In genomic region chr14:50895985-50896746, GRCm38 (mm10) we compare ENCODE assay signal across 8 mouse cellular contexts. TPM values are rescaled to one million over a fixed set of nuclear protein-coding genes. Genes with fewer than 3 reads are reported as not detected.
A peak's percentile ranks its signal among the peaks of the same experiment; 100 is the strongest.
DNase-seq lines count a peak whose midpoint lies in the region; ATAC-seq and TF ChIP-seq lines count a peak whose summit lies in the region.

No protein-coding gene starts in this region.

- no peaks in the 10 kb centered on the region for H3K36me3 ChIP-seq in spleen, adult 2 months (ENCODE audit: control insufficient read depth, insufficient read depth, low read length)
- no peaks in the 10 kb centered on the region for H3K36me3 ChIP-seq in heart, embryonic 14.5 days (ENCODE audit: control insufficient read depth, insufficient read depth, low read length)
- H3K36me3 ChIP-seq in liver, embryonic 13.5 days = no peaks in the 10 kb centered on the region

- peak overlapping the region; percentile 92 for H3K4me2 ChIP-seq in heart, embryonic 14.5 days (ENCODE audit: low read length)
- peak overlapping the region; percentile 64 for H3K4me2 ChIP-seq in liver, embryonic 13.5 days

- WGBS in spleen, adult 2 months = 63% methylated on average over 19 of the region's 19 CpGs
- 14% methylated on average over 19 of the region's 19 CpGs for WGBS in heart, embryonic 14.5 days
- 20% methylated on average over 19 of the region's 19 CpGs for WGBS in liver, embryonic 13.5 days (ENCODE audit: insufficient replicate concordance)

- H3K4me1 ChIP-seq in spleen, adult 2 months (ENCODE audit: control insufficient read depth, insufficient read depth, insufficient read length) = no peaks in the 10 kb centered on the region
- H3K4me1 ChIP-seq in embryonic fibroblast, embryonic 13.5 days (ENCODE audit: control insufficient read depth, insufficient read depth, low read length) = peaks cover 11% of the 10 kb centered on the region
- H3K4me1 ChIP-seq in heart, embryonic 14.5 days (ENCODE audit: control insufficient read depth in 2 of 2, insufficient read depth in 2 of 2, low read length in 2 of 2) = peaks cover 9 to 11% of the 10 kb centered on the region in 2 experiments; a peak in 3 of 4 replicates
- H3K4me1 ChIP-seq in liver, embryonic 13.5 days (replicated peaks) = peaks cover 8% of the 10 kb centered on the region

- H3K4me3 ChIP-seq in spleen, adult 2 months (ENCODE audit: extremely low read depth, insufficient read depth, insufficient read length) = no peak overlapping the region
- H3K4me3 ChIP-seq in embryonic fibroblast, embryonic 13.5 days (ENCODE audit: insufficient read depth, low read length) = no peak overlapping the region
- peak overlapping the region; percentile 44 to 45 for H3K4me3 ChIP-seq in heart, embryonic 14.5 days (ENCODE audit: control insufficient read depth in 1 of 2, insufficient read depth in 1 of 2, low read depth in 1 of 2, low read length in 2 of 2)
- H3K4me3 ChIP-seq in liver, embryonic 13.5 days (replicated peaks) = peak overlapping the region; percentile 45

- H3K27ac ChIP-seq in spleen, adult 2 months (ENCODE audit: insufficient read depth, low read length) = peak overlapping the region; percentile 17
- peak overlapping the region; percentile 87 for H3K27ac ChIP-seq in embryonic fibroblast, embryonic 13.5 days (ENCODE audit: insufficient read depth, low read length)
- H3K27ac ChIP-seq in heart, embryonic 14.5 days (replicated peaks in 1 of 2; ENCODE audit: control insufficient read depth in 1 of 2, insufficient read depth in 1 of 2, low read depth in 2 of 2, low read length in 2 of 2) = no peak overlapping the region
- no peak overlapping the region for H3K27ac ChIP-seq in liver, embryonic 13.5 days

- no peak for DNase-seq in spleen, adult 2 months (ENCODE audit: low read depth in 1 of 2, low spot score in 2 of 2)
- DNase-seq in spleen, postnatal 14 days (ENCODE audit: low spot score in 2 of 2) = no peak
- DNase-seq in kidney, postnatal 10 days = peak; percentile 60
- no peak for DNase-seq in liver, embryonic 13.5 days
- DNase-seq in yolk sac, embryonic 10.5 days (ENCODE audit: low spot score) = peak; percentile 76

- no peak; the same call in 1 of the 2 replicates for ATAC-seq in heart, embryonic 14.5 days (ENCODE audit: insufficient number of reproducible peaks, insufficient read depth, low FRiP score, low read depth)
- ATAC-seq in liver, embryonic 13.5 days (ENCODE audit: low read depth) = peak; percentile 57
- ATAC-seq in monocyte, adult 5-6 weeks (replicated peaks; ENCODE audit: insufficient number of reproducible peaks, low FRiP score, low TSS enrichment, poor library complexity, severe bottlenecking) = 0 out of 2 replicates have a peak, but pooled peaks have one; percentile 54

- no peak for TF ChIP-seq CTCF in spleen, adult 2 months (IDR thresholded peaks at IDR 0.05; ENCODE audit: extremely low read depth, insufficient read depth, insufficient read length, insufficient replicate concordance)
- no peak for TF ChIP-seq CTCF in embryonic fibroblast, embryonic 13.5 days (IDR thresholded peaks at IDR 0.05; ENCODE audit: borderline replicate concordance, insufficient read depth, low read length)

- no peaks in the 10 kb centered on the region for H3K27me3 ChIP-seq in spleen, adult 2 months (ENCODE audit: control insufficient read depth, insufficient read depth, low read length)
- peaks cover 11% of the 10 kb centered on the region for H3K27me3 ChIP-seq in heart, embryonic 14.5 days (ENCODE audit: control insufficient read depth, insufficient read depth, low read length)
- peaks cover 20% of the 10 kb centered on the region for H3K27me3 ChIP-seq in liver, embryonic 13.5 days

- no peaks in the 10 kb centered on the region for H3K9me3 ChIP-seq in heart, embryonic 14.5 days (ENCODE audit: control insufficient read depth, low read length)
- H3K9me3 ChIP-seq in liver, embryonic 13.5 days (replicated peaks) = no peaks in the 10 kb centered on the region

- TF ChIP-seq POLR2A in spleen, adult 2 months (IDR thresholded peaks at IDR 0.05; ENCODE audit: low read depth, low read length) = no peak
- TF ChIP-seq POLR2A in embryonic fibroblast, embryonic 13.5 days (IDR thresholded peaks at IDR 0.05; ENCODE audit: low read depth, low read length) = no peak; the same call in none of the 2 replicates

- H3K9ac ChIP-seq in heart, embryonic 14.5 days (ENCODE audit: low read length) = peak overlapping the region; percentile 58
- H3K9ac ChIP-seq in liver, embryonic 13.5 days = peak overlapping the region; percentile 49

RNA-seq across cellular contexts. Expression of gene Klhl33, which starts 1.1 kb away (rescaled TPM):
- 0.09 and 0.18 TPM in 2 replicates for polyA plus RNA-seq in spleen, adult 2 months (2012; rRNA removed)
- polyA plus RNA-seq in embryonic fibroblast, embryonic 13.5 days (2011; ENCODE audit: insufficient read length, low read depth, missing spikeins) = 0.47 and 0.65 TPM in 2 replicates
- polyA plus RNA-seq in heart, embryonic 14.5 days (2014; fragmentation: Nextera tagmentation; extraction: Ambion mirVana) = 0.11 and 0.26 TPM in 2 replicates
- 0.15 and 0.22 TPM in 2 replicates for polyA plus RNA-seq in liver, embryonic 13.5 days (2015; fragmentation: Nextera tagmentation; extraction: Ambion mirVana)
- total RNA-seq in monocyte, adult 5-6 weeks (2017) = not detected in 3 replicates

RNA-seq across cellular contexts. Expression of gene Tep1, which starts 25.8 kb away (rescaled TPM):
- 37.8 and 38.4 TPM in 2 replicates for polyA plus RNA-seq in spleen, adult 2 months (2012; rRNA removed)
- polyA plus RNA-seq in embryonic fibroblast, embryonic 13.5 days (2011; ENCODE audit: insufficient read length, low read depth, missing spikeins) = 26.1 and 30.5 TPM in 2 replicates
- 6.6 and 8.3 TPM in 2 replicates for polyA plus RNA-seq in heart, embryonic 14.5 days (2014; fragmentation: Nextera tagmentation; extraction: Ambion mirVana)
- 2.2 and 2.5 TPM in 2 replicates for polyA plus RNA-seq in liver, embryonic 13.5 days (2015; fragmentation: Nextera tagmentation; extraction: Ambion mirVana)
- total RNA-seq in monocyte, adult 5-6 weeks (2017) = 60.9 to 144 TPM (median 125 TPM) in 3 replicates

RNA-seq across cellular contexts. Expression of gene Osgep, which starts 28.5 kb away (rescaled TPM):
- polyA plus RNA-seq in spleen, adult 2 months (2012; rRNA removed) = 74.2 and 145 TPM in 2 replicates
- polyA plus RNA-seq in embryonic fibroblast, embryonic 13.5 days (2011; ENCODE audit: insufficient read length, low read depth, missing spikeins) = 30.5 and 38.8 TPM in 2 replicates
- polyA plus RNA-seq in heart, embryonic 14.5 days (2014; fragmentation: Nextera tagmentation; extraction: Ambion mirVana) = 118 and 134 TPM in 2 replicates
- polyA plus RNA-seq in liver, embryonic 13.5 days (2015; fragmentation: Nextera tagmentation; extraction: Ambion mirVana) = 64.9 and 66.3 TPM in 2 replicates
- total RNA-seq in monocyte, adult 5-6 weeks (2017) = 51.7 to 66.4 TPM (median 58.2 TPM) in 3 replicates

RNA-seq across cellular contexts. Expression of gene Apex1, which starts 28.6 kb away (rescaled TPM):
- 22.7 and 26.8 TPM in 2 replicates for polyA plus RNA-seq in spleen, adult 2 months (2012; rRNA removed)
- polyA plus RNA-seq in embryonic fibroblast, embryonic 13.5 days (2011; ENCODE audit: insufficient read length, low read depth, missing spikeins) = 62.4 and 68.1 TPM in 2 replicates
- 127 and 132 TPM in 2 replicates for polyA plus RNA-seq in heart, embryonic 14.5 days (2014; fragmentation: Nextera tagmentation; extraction: Ambion mirVana)
- polyA plus RNA-seq in liver, embryonic 13.5 days (2015; fragmentation: Nextera tagmentation; extraction: Ambion mirVana) = 116 and 131 TPM in 2 replicates
- total RNA-seq in monocyte, adult 5-6 weeks (2017) = 8.5 to 22.9 TPM (median 11.7 TPM) in 3 replicates

RNA-seq across cellular contexts. Expression of gene Pip4p1, which starts 34.5 kb away (rescaled TPM):
- polyA plus RNA-seq in spleen, adult 2 months (2012; rRNA removed) = 87.3 and 131 TPM in 2 replicates
- polyA plus RNA-seq in embryonic fibroblast, embryonic 13.5 days (2011; ENCODE audit: insufficient read length, low read depth, missing spikeins) = 66.4 and 69.5 TPM in 2 replicates
- polyA plus RNA-seq in heart, embryonic 14.5 days (2014; fragmentation: Nextera tagmentation; extraction: Ambion mirVana) = 24.0 and 35.1 TPM in 2 replicates
- 22.7 and 23.2 TPM in 2 replicates for polyA plus RNA-seq in liver, embryonic 13.5 days (2015; fragmentation: Nextera tagmentation; extraction: Ambion mirVana)
- 34.7 to 50.0 TPM (median 44.9 TPM) in 3 replicates for total RNA-seq in monocyte, adult 5-6 weeks (2017)

Comparison
In these comparisons a context has a peak if more than half of its experiments do, and no peak if none do; other contexts are left out.
1. DNase-seq: peak in kidney, postnatal 10 days (single experiment) and yolk sac, embryonic 10.5 days (single experiment); none in spleen, adult 2 months (0 of 2), spleen, postnatal 14 days (0 of 2) and liver, embryonic 13.5 days (single experiment).
2. H3K27ac ChIP-seq: peak in spleen, adult 2 months (single experiment) and embryonic fibroblast, embryonic 13.5 days (single experiment); none in heart, embryonic 14.5 days (0 of 2) and liver, embryonic 13.5 days (single experiment).
3. H3K4me3 ChIP-seq: peak in heart, embryonic 14.5 days (2 of 2) and liver, embryonic 13.5 days (single experiment); none in spleen, adult 2 months (single experiment) and embryonic fibroblast, embryonic 13.5 days (single experiment).